Mouse (Mus musculus) brain, embryonic 14.5 days (tissue): ENCODE data around the gene Pml.

Experiments used
- CTCF ChIP-seq: fragments of 200-500 bp; IDR thresholded peaks from 2 replicates; pipeline ENCODE4 v1.5.1; 2012; ENCODE audit warnings: inconsistent platforms, mild to moderate bottlenecking, moderate library complexity, borderline replicate concordance; ENCODE audit not compliant: insufficient read depth, insufficient read length; ENCODE audit errors: extremely low read depth
- POLR2A ChIP-seq: fragments of 200-500 bp; IDR thresholded peaks from 2 replicates; pipeline ENCODE4 v1.6.1; 2012; ENCODE audit warnings: mild to moderate bottlenecking, inconsistent platforms, borderline replicate concordance; ENCODE audit not compliant: poor library complexity, insufficient read depth, insufficient read length, severe bottlenecking; ENCODE audit errors: extremely low read depth

GRCm38 (mm10) chr9:58199381-58200269 is 50.0 kb downstream of the Pml start:
- no peak for TF ChIP-seq CTCF
- TF ChIP-seq POLR2A: no peak
